Mouse (Mus musculus) brain, embryonic 18.5 days (tissue): ENCODE data around the gene Igsf1.

Source experiments
- DNase-seq: peaks from one replicate; pipeline ENCODE4 v3.0.0-alpha.2; 2012; ENCODE audit warnings: low read depth, low spot score

Gene Igsf1

GRCm38 (mm10) chrX:49797213-49798019 is at the start of gene Igsf1:
Gene Igsf1, minus strand, starts transcription at chrX:49797749.
- DNase-seq = no peak

GRCm38 (mm10) chrX:49770828-49771227 is 26.7 kb downstream of the Igsf1 start:
- DNase-seq = no peak

- DNase-seq = no peak
These were observed 52.4 kb downstream of the Igsf1 start for GRCm38 (mm10) chrX:49745192-49745591.

- DNase-seq = no peak
These were observed 62.6 kb downstream of the Igsf1 start, which contains the start of gene Olfr1321 for GRCm38 (mm10) chrX:49734959-49735358. Gene Olfr1321, minus strand, starts transcription at chrX:49735059.
